Mouse (Mus musculus) kidney, embryonic 14.5 days (tissue): Measurements from ENCODE around the gene Tmtc4. TPM values are rescaled to one million over a fixed set of nuclear protein-coding genes. Genes with fewer than 3 reads are reported as not detected.
A peak's percentile ranks its signal among the peaks of the same experiment; 100 is the strongest.

ENCODE experiments used
- ATAC-seq: fragments of 200-750 bp; cut with Nextera tagmentation; 2 replicates; pipeline ENCODE4 v1.8.0; 2017; ENCODE audit warnings: moderate number of reproducible peaks, mild to moderate bottlenecking, moderate TSS enrichment, moderate library complexity; ENCODE audit not compliant: low FRiP score, low TSS enrichment
- H3K27ac ChIP-seq: fragments of 300-500 bp; sonication (generic); 2 replicates; pipeline ENCODE4 v1.5.1; 2014; ENCODE audit warnings: low read depth, mild to moderate bottlenecking, low read length, moderate library complexity, mixed read lengths
- H3K27me3 ChIP-seq: fragments of 300-500 bp; sonication (generic); 2 replicates; pipeline ENCODE4 v1.6.1; 2014; ENCODE audit warnings: mild to moderate bottlenecking, low read length; ENCODE audit not compliant: control insufficient read depth, insufficient read depth
- H3K36me3 ChIP-seq: fragments of 300-500 bp; sonication (generic); 2 replicates; pipeline ENCODE4 v1.6.1; 2014; ENCODE audit warnings: low read length, mixed read lengths; ENCODE audit not compliant: control insufficient read depth, insufficient read depth
- H3K4me1 ChIP-seq: fragments of 300-500 bp; sonication (generic); 2 replicates; pipeline ENCODE4 v1.6.1; 2014; ENCODE audit warnings: low read length, mixed read lengths; ENCODE audit not compliant: control insufficient read depth, insufficient read depth
- H3K4me2 ChIP-seq: fragments of 300-500 bp; sonication (generic); replicated peaks from 2 replicates; pipeline ENCODE4 v1.6.1; 2014; ENCODE audit warnings: low read depth, mild to moderate bottlenecking, low read length
- H3K4me3 ChIP-seq: fragments of 300-500 bp; sonication (generic); 2 replicates; pipeline ENCODE4 v1.5.1; 2014; ENCODE audit warnings: mild to moderate bottlenecking, low read length
- H3K9ac ChIP-seq: fragments of 300-500 bp; sonication (generic); 2 replicates; pipeline ENCODE4 v1.6.1; 2014; ENCODE audit warnings: low read depth, mild to moderate bottlenecking, low read length, moderate library complexity
- H3K9me3 ChIP-seq: fragments of 300-500 bp; sonication (generic); 2 replicates; pipeline ENCODE4 v1.6.1; 2016; ENCODE audit warnings: low read length; ENCODE audit not compliant: control insufficient read depth
- WGBS: fragments of 180-500 bp; shearing (Covaris S2); extraction: QIAGEN DNeasy Blood & Tissue Kit; methylation state at CpG from one replicate; pipeline ENCODE4 v1.1.7; 2014; 5-methylcytosine and 5-hydroxymethylcytosine counted together
- polyA plus RNA-seq: library from polyadenylated mRNA; unstranded; fragments of >200 nt; fragmentation: Nextera tagmentation; extraction: Ambion mirVana; gene quantifications from 2 replicates; pipeline ENCODE4 v1.2.1, GENCODE M21; 2014

The Tmtc4 gene
- polyA plus RNA-seq, 1 experiment from 2014 or later = 50.7 TPM

GRCm38 (mm10) chr14:123003715-123004114 is 19.9 kb upstream of the Tmtc4 start:
- Histone ChIP-seq H3K4me2 (no peak overlapping the region), H3K27ac (no peak overlapping the region), H3K27me3 (no peaks in the 10 kb centered on the region), H3K4me1 (no peaks in the 10 kb centered on the region), H3K9ac (no peak overlapping the region), H3K4me3 (no peak overlapping the region), H3K9me3 (no peaks in the 10 kb centered on the region), H3K36me3 (no peaks in the 10 kb centered on the region)
- 94% methylated on average over 1 of the region's 1 CpGs for WGBS
- no peak for ATAC-seq

- Histone ChIP-seq H3K4me3 (no peak overlapping the region), H3K9ac (no peak overlapping the region), H3K27me3 (no peaks in the 10 kb centered on the region), H3K27ac (no peak overlapping the region), H3K36me3 (no peaks in the 10 kb centered on the region), H3K4me2 (no peak overlapping the region), H3K9me3 (no peaks in the 10 kb centered on the region), H3K4me1 (no peaks in the 10 kb centered on the region)
- ATAC-seq = no peak
- WGBS = 28% methylated on average over 3 of the region's 3 CpGs
Measured at GRCm38 (mm10) chr14:123001391-123001790, 17.6 kb upstream of the Tmtc4 start.

GRCm38 (mm10) chr14:122997465-122997864 is 13.6 kb upstream of the Tmtc4 start:
- no peak for ATAC-seq
- Histone ChIP-seq H3K9ac (no peak overlapping the region), H3K27ac (no peak overlapping the region), H3K36me3 (no peaks in the 10 kb centered on the region), H3K9me3 (no peaks in the 10 kb centered on the region), H3K4me2 (no peak overlapping the region), H3K4me3 (no peak overlapping the region), H3K4me1 (no peaks in the 10 kb centered on the region), H3K27me3 (no peaks in the 10 kb centered on the region)
- WGBS = 81% methylated on average over 1 of the region's 1 CpGs

GRCm38 (mm10) chr14:122993935-122994334 is 10.1 kb upstream of the Tmtc4 start:
- Histone ChIP-seq H3K27me3 (no peaks in the 10 kb centered on the region), H3K27ac (no peak overlapping the region), H3K36me3 (no peaks in the 10 kb centered on the region), H3K4me2 (no peak overlapping the region), H3K9me3 (no peaks in the 10 kb centered on the region), H3K4me3 (no peak overlapping the region), H3K4me1 (no peaks in the 10 kb centered on the region), H3K9ac (no peak overlapping the region)
- WGBS = 100% methylated on average over 2 of the region's 2 CpGs
- no peak for ATAC-seq

GRCm38 (mm10) chr14:122992937-122993336 is 9.1 kb upstream of the Tmtc4 start:
- Histone ChIP-seq H3K9me3 (no peaks in the 10 kb centered on the region), H3K27ac (no peak overlapping the region), H3K36me3 (no peaks in the 10 kb centered on the region), H3K4me2 (no peak overlapping the region), H3K27me3 (no peaks in the 10 kb centered on the region), H3K4me1 (no peaks in the 10 kb centered on the region), H3K9ac (no peak overlapping the region), H3K4me3 (no peak overlapping the region)
- ATAC-seq = 0 out of 2 replicates have a peak, but pooled peaks have one; percentile 55
- WGBS = 57% methylated on average over 6 of the region's 6 CpGs

GRCm38 (mm10) chr14:122990521-122991052 is 6.8 kb upstream of the Tmtc4 start:
- 59% methylated on average over 4 of the region's 4 CpGs for WGBS
- Histone ChIP-seq H3K9me3 (no peaks in the 10 kb centered on the region), H3K36me3 (no peaks in the 10 kb centered on the region), H3K9ac (no peak overlapping the region), H3K4me1 (no peaks in the 10 kb centered on the region), H3K27me3 (no peaks in the 10 kb centered on the region), H3K4me2 (no peak overlapping the region), H3K27ac (no peak overlapping the region), H3K4me3 (no peak overlapping the region)
- ATAC-seq = no peak

- H3K9ac ChIP-seq = no peak overlapping the region
- WGBS = 52% methylated on average over 2 of the region's 2 CpGs
- H3K4me3 ChIP-seq = no peak overlapping the region
- H3K36me3 ChIP-seq = no peaks in the 10 kb centered on the region
- no peak overlapping the region for H3K27ac ChIP-seq
- H3K9me3 ChIP-seq = no peaks in the 10 kb centered on the region
- H3K4me2 ChIP-seq = no peak overlapping the region
- H3K4me1 ChIP-seq = peaks cover 15% of the 10 kb centered on the region
- no peak for ATAC-seq
- no peaks in the 10 kb centered on the region for H3K27me3 ChIP-seq
Measured at GRCm38 (mm10) chr14:122986404-122986803, 2.6 kb upstream of the Tmtc4 start.

- Histone ChIP-seq H3K4me3 (peak overlapping the region; percentile 81), H3K27ac (peak overlapping the region; percentile 91), H3K36me3 (0 out of 2 replicates have a peak, but pooled peaks cover under 1% of the 10 kb centered on the region), H3K9ac (peak overlapping the region; percentile 89), H3K27me3 (no peaks in the 10 kb centered on the region), H3K4me2 (peak overlapping the region; percentile 76), H3K9me3 (no peaks in the 10 kb centered on the region), H3K4me1 (peaks cover 15% of the 10 kb centered on the region)
- 0% methylated on average over 53 of the region's 63 CpGs for WGBS
- ATAC-seq = peak; percentile 47
Measured at GRCm38 (mm10) chr14:122982571-122983225, 1.1 kb downstream of the Tmtc4 start.

GRCm38 (mm10) chr14:122981831-122982485 is 1.9 kb downstream of the Tmtc4 start:
- Histone ChIP-seq H3K4me3 (peak overlapping the region; percentile 81), H3K36me3 (peaks cover 8% of the 10 kb centered on the region; the same call in 1 of the 2 replicates), H3K9me3 (no peaks in the 10 kb centered on the region), H3K27me3 (no peaks in the 10 kb centered on the region), H3K9ac (peak overlapping the region; percentile 89), H3K4me2 (peak overlapping the region; percentile 76), H3K4me1 (peaks cover 15% of the 10 kb centered on the region), H3K27ac (no peak overlapping the region; the same call in 1 of the 2 replicates)
- ATAC-seq = no peak
- WGBS = 34% methylated on average over 8 of the region's 8 CpGs
